8 mouse cellular contexts compared by ENCODE assay signal in the genomic region with DNA sequence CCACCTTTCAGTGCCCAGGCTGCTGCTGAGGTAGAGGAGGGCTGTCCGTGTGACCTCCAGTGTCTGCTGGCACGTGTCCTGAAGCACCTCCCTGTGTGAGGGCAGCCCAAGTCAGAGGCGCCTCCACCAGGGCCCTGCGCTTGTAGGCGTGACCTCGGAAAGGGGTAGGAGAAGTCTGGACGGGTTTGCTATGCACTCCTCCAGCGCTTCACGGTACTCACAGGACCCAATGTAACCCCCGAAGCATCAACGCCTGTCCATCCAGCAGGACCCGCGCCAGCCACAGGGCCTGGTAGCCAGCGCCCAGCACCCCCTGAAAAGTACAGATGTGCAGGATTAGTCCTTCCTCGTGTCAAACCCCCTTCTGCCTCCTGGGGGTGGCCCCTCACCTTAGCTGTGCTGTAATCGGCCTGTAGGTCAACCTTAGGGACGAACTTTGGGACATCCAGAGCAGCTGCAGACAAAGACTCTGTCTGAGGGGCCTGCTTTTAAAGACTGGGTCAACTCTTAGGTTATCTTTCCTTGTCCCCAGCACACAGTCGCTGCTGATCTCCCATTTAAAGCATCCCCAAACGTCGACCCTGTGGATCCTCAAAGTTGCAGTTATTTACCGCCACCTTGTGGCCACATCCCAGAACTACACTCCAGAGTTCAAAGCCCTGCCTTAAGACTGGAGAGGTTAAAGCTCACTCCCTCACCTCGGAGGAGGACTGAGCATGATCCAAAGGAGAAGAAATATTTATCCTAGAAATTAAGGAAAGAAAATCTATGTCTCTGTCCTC. TPM values are rescaled to one million over a fixed set of nuclear protein-coding genes. Genes with fewer than 3 reads are reported as not detected.
A peak's percentile ranks its signal among the peaks of the same experiment; 100 is the strongest.
DNase-seq lines count a peak whose midpoint lies in the region; ATAC-seq lines count a peak whose summit lies in the region.

No protein-coding gene starts in this region.

- peak; percentile 71 for DNase-seq in T-cell, adult 2 months (ENCODE audit: low spot score)
- DNase-seq in cerebellum, adult 9-10 months = peak; percentile 87
- peak; percentile 87 for DNase-seq in forelimb bud, embryonic 11.5 days (ENCODE audit: low read depth, low spot score)
- DNase-seq in hindlimb bud, embryonic 11.5 days (ENCODE audit: extremely low spot score, low read depth, low spot score) = peak; percentile 88
- DNase-seq in layer of hippocampus, postnatal 36 days = peak; percentile 71 to 72
- peak; percentile 68 for DNase-seq in right cerebral cortex, postnatal 14 days
- peak; percentile 42 for DNase-seq in yolk sac, embryonic 10.5 days (ENCODE audit: low spot score)

- ATAC-seq in megakaryocyte, adult 5-6 weeks (ENCODE audit: poor library complexity, severe bottlenecking) = peak; percentile 90

RNA-seq across cellular contexts. Expression of gene Ikbke, which starts 9.4 kb away (rescaled TPM):
- total RNA-seq in layer of hippocampus, postnatal 36 days (2021) = 1 to 10 TPM; 1.6 to 2.7 TPM
- total RNA-seq in megakaryocyte, adult 5-6 weeks (2015) = 18.6 and 28.4 TPM in 2 replicates
- 24.1 and 24.9 TPM in 2 replicates for total RNA-seq in megakaryocyte, adult 5-6 weeks (2017)

RNA-seq across cellular contexts. Expression of gene Rassf5, which starts 24.9 kb away (rescaled TPM):
- 10 to 100 TPM; 17.6 to 18.5 TPM for total RNA-seq in layer of hippocampus, postnatal 36 days (2021)
- total RNA-seq in megakaryocyte, adult 5-6 weeks (2015) = 81.7 and 97.9 TPM in 2 replicates
- 99.6 and 110 TPM in 2 replicates for total RNA-seq in megakaryocyte, adult 5-6 weeks (2017)

Comparison
In these comparisons a context has a peak if more than half of its experiments do, and no peak if none do; other contexts are left out.
1. Peak in every context shown above with its lines: DNase-seq and ATAC-seq.
2. RNA of gene Ikbke, which starts 9.4 kb away (total RNA-seq): 18.6 to 28.4 TPM in megakaryocyte, adult 5-6 weeks; 1.6 to 2.7 TPM in layer of hippocampus, postnatal 36 days; every median in the first group is over 4 times any median in the second.
3. RNA of gene Rassf5, which starts 24.9 kb away (total RNA-seq): 81.7 to 110 TPM in megakaryocyte, adult 5-6 weeks; 17.6 to 18.5 TPM in layer of hippocampus, postnatal 36 days; every median in the first group is over 4 times any median in the second.